Mouse (Mus musculus): ENCODE data around the gene Gnptg.

DNA sequence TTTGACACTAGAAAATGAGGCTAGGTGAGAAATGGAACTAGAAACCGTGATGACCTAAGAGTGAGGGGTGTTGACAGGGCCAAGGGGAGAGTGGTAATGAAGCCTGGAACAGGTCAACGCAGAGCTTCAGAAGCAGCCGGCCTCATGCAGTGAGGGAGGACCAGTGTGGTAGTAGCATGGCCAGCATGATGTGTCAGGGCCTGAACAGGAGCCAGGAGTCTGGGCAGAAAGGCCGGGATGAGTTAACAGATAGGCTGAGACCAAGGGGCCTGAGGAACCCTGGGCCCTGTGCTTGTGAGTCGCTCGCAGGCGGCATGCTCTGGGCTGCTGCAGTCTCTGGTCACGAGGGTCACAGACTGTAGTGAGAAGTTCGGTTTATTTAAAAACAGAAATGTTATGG is 21.0 kb downstream of the Gnptg start:
- TF ChIP-seq CTCF (IDR thresholded peaks at IDR 0.05; ENCODE audit: borderline replicate concordance, control insufficient read depth, extremely low read depth, insufficient read depth, low read length, poor library complexity), result no peak
- no peak for TF ChIP-seq POLR2A (IDR thresholded peaks at IDR 0.05; ENCODE audit: control insufficient read depth, extremely low read depth, insufficient read depth, low read length, poor library complexity)

Measured in thymus, adult 2 months (tissue).